Mouse (Mus musculus) left cerebral cortex, adult 2 months (tissue): Measurements from ENCODE around the gene Nup210l. TPM values are rescaled to one million over a fixed set of nuclear protein-coding genes. Genes with fewer than 3 reads are reported as not detected.
"Not testable (repeated sequence)": the region's sequence is repeated elsewhere in the genome, so short reads cannot be mapped to it uniquely, and the experiment has no call there.

Experiments
- DNase-seq, 2 experiments: peaks; one replicate each; pipeline ENCODE4 v3.0.0; 2021 to 2022; ENCODE audit warnings: low spot score in 2 of 2, mixed read lengths in 1 of 2; ENCODE audit errors: extremely low spot score in 1 of 2
- H3K27ac ChIP-seq: fragments of 200-600 bp; 2 replicates; pipeline ENCODE4 v1.8.1; 2022
- H3K4me3 ChIP-seq: fragments of 200-600 bp; 2 replicates; pipeline ENCODE4 v1.8.1; 2022
- CTCF ChIP-seq: fragments of 200-600 bp; IDR thresholded peaks from 2 replicates; pipeline ENCODE4 v1.8.1; 2022; ENCODE audit warnings: antibody characterized with exemption, mild to moderate bottlenecking, moderate library complexity
- intact Hi-C: fragments of 180-260 bp; cut with DNase I; formaldehyde crosslinking; loops from one replicate; pipeline ENCODE4 v1.15.1; 2025
- total RNA-seq, 2 experiments: library from RNA; stranded (reverse); gene quantifications; 2 replicates each; pipeline ENCODE4 v1.2.3; 2021

The Nup210l gene
- total RNA-seq, 2 experiments from 2014 or later = 0.36 to 0.42 TPM

GRCm38 (mm10) chr3:90101673-90102072 lies 2.3 kb upstream of the Nup210l start:
- no peak for DNase-seq
- TF ChIP-seq CTCF = no peak
- Histone ChIP-seq H3K27ac (no peak overlapping the region), H3K4me3 (no peak overlapping the region)
- intact Hi-C loops = no loop called here

- H3K4me3 ChIP-seq = no peak overlapping the region
- no peak for TF ChIP-seq CTCF
- intact Hi-C loops = no loop called here
- no peak for DNase-seq
- no peak overlapping the region for H3K27ac ChIP-seq
These were observed 1.7 kb upstream of the Nup210l start for GRCm38 (mm10) chr3:90102239-90102638.

- no peak overlapping the region for H3K27ac ChIP-seq
- TF ChIP-seq CTCF = no peak
- H3K4me3 ChIP-seq = no peak overlapping the region
- intact Hi-C loops = no loop called here
- no peak for DNase-seq
These were observed 756 bp upstream of the Nup210l start for GRCm38 (mm10) chr3:90103176-90103575.

GRCm38 (mm10) chr3:90111706-90112105 lies 7.8 kb downstream of the Nup210l start:
- intact Hi-C loops = no loop called here
- Histone ChIP-seq H3K4me3 (no peak overlapping the region), H3K27ac (peak overlapping the region; percentile 51; the same call in 1 of the 2 replicates)
- no peak for DNase-seq
- no peak for TF ChIP-seq CTCF

GRCm38 (mm10) chr3:90114342-90114741 lies 10.4 kb downstream of the Nup210l start:
- peak; percentile 10; the same call in 1 of the 2 replicates for TF ChIP-seq CTCF
- DNase-seq = no peak
- Histone ChIP-seq H3K27ac (no peak overlapping the region), H3K4me3 (no peak overlapping the region)
- intact Hi-C loops = no loop called here

GRCm38 (mm10) chr3:90115526-90115925 lies 11.6 kb downstream of the Nup210l start:
- no peak for TF ChIP-seq CTCF
- intact Hi-C loops = loop anchor here (5.0 kb wide), 2 partner anchors 33 to 97 kb away; partner anchors contain the start of genes Rab13 and Rps27
- H3K4me3 ChIP-seq = no peak overlapping the region
- no peak for DNase-seq
- H3K27ac ChIP-seq = no peak overlapping the region

GRCm38 (mm10) chr3:90118132-90118790 lies 14.3 kb downstream of the Nup210l start:
- no peak; the same call in 1 of the 2 replicates for TF ChIP-seq CTCF
- H3K4me3 ChIP-seq = no peak overlapping the region
- peak in 1 of 2 experiments; percentile 60 for DNase-seq
- H3K27ac ChIP-seq = no peak overlapping the region
- intact Hi-C loops = loop anchor here (5.0 kb wide), 2 partner anchors 36 to 94 kb away; partner anchors contain the start of genes Rab13 and Rps27

GRCm38 (mm10) chr3:90122036-90122435 lies 18.1 kb downstream of the Nup210l start:
- TF ChIP-seq CTCF = peak; percentile 6
- intact Hi-C loops = loop anchor here (10.0 kb wide), 1 partner anchor 243 kb away; no protein-coding TSS in a partner anchor
- H3K4me3 ChIP-seq, H3K27ac ChIP-seq, DNase-seq: not testable (repeated sequence)

- intact Hi-C loops = loop anchor here (10.0 kb wide), 1 partner anchor 239 kb away; no protein-coding TSS in a partner anchor
- TF ChIP-seq CTCF = no peak
- Histone ChIP-seq H3K4me3 (no peak overlapping the region), H3K27ac (no peak overlapping the region)
- no peak for DNase-seq
These were observed 21.8 kb downstream of the Nup210l start for GRCm38 (mm10) chr3:90125710-90126109.

- H3K27ac ChIP-seq = no peak overlapping the region
- H3K4me3 ChIP-seq = no peak overlapping the region
- peak; percentile 13 to 16 for DNase-seq
- TF ChIP-seq CTCF = no peak
- intact Hi-C loops = loop anchor here (10.0 kb wide), 1 partner anchor 237 kb away; no protein-coding TSS in a partner anchor
These were observed 23.9 kb downstream of the Nup210l start for GRCm38 (mm10) chr3:90127881-90128280.

GRCm38 (mm10) chr3:90132745-90133144 lies 28.8 kb downstream of the Nup210l start:
- H3K27ac ChIP-seq = no peak overlapping the region
- intact Hi-C loops = no loop called here
- DNase-seq = no peak
- no peak for TF ChIP-seq CTCF
- H3K4me3 ChIP-seq = no peak overlapping the region

- TF ChIP-seq CTCF = peak; percentile 11
- DNase-seq = no peak
- intact Hi-C loops = no loop called here
- H3K27ac ChIP-seq = no peak overlapping the region
- no peak overlapping the region for H3K4me3 ChIP-seq
These were observed 29.4 kb downstream of the Nup210l start for GRCm38 (mm10) chr3:90133331-90133730.

- no peak for DNase-seq
- H3K4me3 ChIP-seq = no peak overlapping the region
- no peak for TF ChIP-seq CTCF
- intact Hi-C loops = no loop called here
- H3K27ac ChIP-seq = no peak overlapping the region
These were observed 30.6 kb downstream of the Nup210l start for GRCm38 (mm10) chr3:90134483-90134882.
